ENCODE assay signal across 16 mouse cellular contexts in genomic region chr10:75706632-75707216, GRCm38 (mm10). TPM values are rescaled to one million over a fixed set of nuclear protein-coding genes. Genes with fewer than 3 reads are reported as not detected.
DNase-seq lines count a peak whose midpoint lies in the region; ATAC-seq and TF ChIP-seq lines count a peak whose summit lies in the region.
"Had no signal": no experiment of that assay in that cellular context is flagged by ENCODE, and none has a peak within 500 bp of the region (broad histone marks: within the 10 kb centered on the region; RNA-seq: fewer than 3 reads in every experiment).

No protein-coding gene starts in this region.

- H3K9me3 ChIP-seq in heart, embryonic 12.5 days (replicated peaks), result no peaks in the 10 kb centered on the region
- no peaks in the 10 kb centered on the region for H3K9me3 ChIP-seq in heart, embryonic 11.5 days (replicated peaks; ENCODE audit: control insufficient read depth, low read length)
- no peaks in the 10 kb centered on the region for H3K9me3 ChIP-seq in liver, embryonic 13.5 days (replicated peaks)
- no peaks in the 10 kb centered on the region for H3K9me3 ChIP-seq in midbrain, embryonic 11.5 days (ENCODE audit: control insufficient read depth, low read length)
- H3K9me3 ChIP-seq: embryonic facial prominence, embryonic 15.5 days; forebrain, embryonic 15.5 days had no signal

- DNase-seq in testis, postnatal 14 days (ENCODE audit: low spot score), result no peak
- DNase-seq in liver, embryonic 13.5 days, result peak; percentile 49
- no peak for DNase-seq in midbrain, embryonic 11.5 days (ENCODE audit: low spot score, missing footprints)
- no peak for DNase-seq in thymus, postnatal 14 days
- no peak for DNase-seq in layer of hippocampus, postnatal 10 days (ENCODE audit: low spot score in 2 of 2)
- DNase-seq: cerebellum, adult 8-10 months; heart, postnatal 14 days; kidney, adult 11 months; midbrain, embryonic 14.5 days had no signal

- peaks cover 27% of the 10 kb centered on the region for H3K4me1 ChIP-seq in heart, embryonic 12.5 days (replicated peaks)
- peaks cover 12% of the 10 kb centered on the region for H3K4me1 ChIP-seq in heart, embryonic 11.5 days (ENCODE audit: control insufficient read depth, insufficient read depth, low read length)
- H3K4me1 ChIP-seq in testis, adult 2 months (ENCODE audit: control insufficient read depth, insufficient read depth, low read length), result no peaks in the 10 kb centered on the region
- peaks cover 64% of the 10 kb centered on the region for H3K4me1 ChIP-seq in liver, embryonic 13.5 days (replicated peaks)
- H3K4me1 ChIP-seq in midbrain, embryonic 11.5 days (ENCODE audit: control insufficient read depth, insufficient read depth, low read length), result no peaks in the 10 kb centered on the region; the same call in 1 of the 2 replicates

- TF ChIP-seq CTCF in testis, adult 2 months (IDR thresholded peaks at IDR 0.05; ENCODE audit: control insufficient read depth, insufficient read depth, insufficient replicate concordance, low read depth, low read length), result no peak

- TF ChIP-seq POLR2A in testis, adult 2 months (IDR thresholded peaks at IDR 0.05; ENCODE audit: control insufficient read depth, low read depth, low read length), result no peak

- H3K27ac ChIP-seq in heart, embryonic 12.5 days (ENCODE audit: poor library complexity, severe bottlenecking), result no peak overlapping the region
- H3K27ac ChIP-seq in heart, embryonic 11.5 days (ENCODE audit: low read depth, low read length), result no peak overlapping the region; the same call in 1 of the 2 replicates
- peak overlapping the region; percentile 63 for H3K27ac ChIP-seq in testis, adult 2 months (ENCODE audit: control insufficient read depth, insufficient read depth, low read depth, low read length)
- H3K27ac ChIP-seq in liver, embryonic 13.5 days, result peak overlapping the region; percentile 98
- no peak overlapping the region for H3K27ac ChIP-seq in midbrain, embryonic 11.5 days (ENCODE audit: low read depth, low read length)
- H3K27ac ChIP-seq: embryonic facial prominence, embryonic 15.5 days; forebrain, embryonic 15.5 days; hindbrain, embryonic 14.5 days had no signal

- H3K27me3 ChIP-seq in heart, embryonic 12.5 days (replicated peaks), result no peaks in the 10 kb centered on the region
- H3K27me3 ChIP-seq in heart, embryonic 11.5 days (ENCODE audit: control insufficient read depth, insufficient read depth, low read length), result no peaks in the 10 kb centered on the region
- H3K27me3 ChIP-seq in testis, adult 2 months (ENCODE audit: control insufficient read depth, insufficient read depth, low read length), result no peaks in the 10 kb centered on the region
- no peaks in the 10 kb centered on the region for H3K27me3 ChIP-seq in liver, embryonic 13.5 days
- H3K27me3 ChIP-seq in midbrain, embryonic 11.5 days (ENCODE audit: control insufficient read depth, insufficient read depth, low read length), result no peaks in the 10 kb centered on the region
- H3K27me3 ChIP-seq: embryonic facial prominence, embryonic 15.5 days; forebrain, embryonic 15.5 days had no signal

- 76% methylated on average over 8 of the region's 8 CpGs for WGBS in heart, embryonic 12.5 days
- WGBS in heart, embryonic 11.5 days (ENCODE audit: insufficient replicate concordance), result 77% methylated on average over 8 of the region's 8 CpGs
- 48% methylated on average over 8 of the region's 8 CpGs for WGBS in liver, embryonic 13.5 days (ENCODE audit: insufficient replicate concordance)
- WGBS in midbrain, embryonic 11.5 days, result 77% methylated on average over 8 of the region's 8 CpGs

- H3K4me3 ChIP-seq in heart, embryonic 12.5 days, result no peak overlapping the region
- no peak overlapping the region for H3K4me3 ChIP-seq in heart, embryonic 11.5 days (ENCODE audit: low read depth, low read length)
- H3K4me3 ChIP-seq in testis, adult 2 months (ENCODE audit: control insufficient read depth, low read depth, low read length), result no peak overlapping the region
- H3K4me3 ChIP-seq in liver, embryonic 13.5 days (replicated peaks), result no peak overlapping the region; the same call in 1 of the 2 replicates
- no peak overlapping the region for H3K4me3 ChIP-seq in midbrain, embryonic 11.5 days (ENCODE audit: low read depth, low read length)
- H3K4me3 ChIP-seq: embryonic facial prominence, embryonic 15.5 days; forebrain, embryonic 15.5 days had no signal

- H3K36me3 ChIP-seq in heart, embryonic 12.5 days, result peaks cover 57% of the 10 kb centered on the region
- H3K36me3 ChIP-seq in heart, embryonic 11.5 days (ENCODE audit: control insufficient read depth, insufficient read depth, low read length), result peaks cover 2% of the 10 kb centered on the region; the same call in 1 of the 2 replicates
- H3K36me3 ChIP-seq in testis, adult 2 months (ENCODE audit: control insufficient read depth, insufficient read depth, low read length), result peaks cover 4% of the 10 kb centered on the region
- H3K36me3 ChIP-seq in liver, embryonic 13.5 days, result peaks cover 81% of the 10 kb centered on the region
- no peaks in the 10 kb centered on the region for H3K36me3 ChIP-seq in midbrain, embryonic 11.5 days (ENCODE audit: control insufficient read depth, insufficient read depth, low read length)

- no peak overlapping the region for H3K9ac ChIP-seq in heart, embryonic 12.5 days
- no peak overlapping the region for H3K9ac ChIP-seq in heart, embryonic 11.5 days (ENCODE audit: low read depth, low read length)
- peak overlapping the region; percentile 68 for H3K9ac ChIP-seq in liver, embryonic 13.5 days
- H3K9ac ChIP-seq in midbrain, embryonic 11.5 days (ENCODE audit: low read length), result no peak overlapping the region
- H3K9ac ChIP-seq: embryonic facial prominence, embryonic 15.5 days; forebrain, embryonic 15.5 days; hindbrain, embryonic 14.5 days had no signal

- H3K4me2 ChIP-seq in heart, embryonic 12.5 days, result no peak overlapping the region
- H3K4me2 ChIP-seq in heart, embryonic 11.5 days, result no peak overlapping the region
- peak overlapping the region; percentile 53 for H3K4me2 ChIP-seq in liver, embryonic 13.5 days
- H3K4me2 ChIP-seq in midbrain, embryonic 11.5 days, result no peak overlapping the region
- H3K4me2 ChIP-seq: embryonic facial prominence, embryonic 15.5 days; forebrain, embryonic 15.5 days; hindbrain, embryonic 14.5 days had no signal

- 0 out of 2 replicates have a peak, but pooled peaks have one; percentile 31 for ATAC-seq in heart, embryonic 12.5 days (ENCODE audit: insufficient number of reproducible peaks, low FRiP score)
- no peak for ATAC-seq in heart, embryonic 11.5 days (replicated peaks; ENCODE audit: insufficient number of reproducible peaks, low FRiP score, low TSS enrichment)
- peak; percentile 76 for ATAC-seq in liver, embryonic 13.5 days (ENCODE audit: low read depth)
- ATAC-seq in midbrain, embryonic 11.5 days (ENCODE audit: low FRiP score), result no peak
- ATAC-seq: activated CD4-positive, CD25-positive, alpha-beta regulatory T cell, adult 4 months; forebrain, embryonic 15.5 days had no signal

RNA-seq across cellular contexts. Expression of gene Cabin1, which starts 57.4 kb away (rescaled TPM):
- 26.0 and 26.7 TPM in 2 replicates for polyA plus RNA-seq in heart, embryonic 12.5 days (2016; fragmentation: Nextera tagmentation; extraction: Ambion mirVana)
- polyA plus RNA-seq in heart, embryonic 11.5 days (2014; fragmentation: Nextera tagmentation; extraction: Ambion mirVana), result 18.5 and 28.6 TPM in 2 replicates
- polyA plus RNA-seq in testis, adult 2 months (2012; rRNA removed), result 19.7 and 20.0 TPM in 2 replicates
- polyA plus RNA-seq in liver, embryonic 13.5 days (2015; fragmentation: Nextera tagmentation; extraction: Ambion mirVana), result 15.4 and 16.6 TPM in 2 replicates
- polyA plus RNA-seq in midbrain, embryonic 11.5 days (2014; fragmentation: Nextera tagmentation; extraction: Ambion mirVana), result 28.7 and 31.6 TPM in 2 replicates
- 10 to 100 TPM; 72.5 to 96.4 TPM for total RNA-seq in layer of hippocampus, postnatal 10 days (2021)

Comparison
In these comparisons a context has a peak if more than half of its experiments do, and no peak if none do; other contexts are left out.
1. ATAC-seq: peak in heart, embryonic 12.5 days (single experiment) and liver, embryonic 13.5 days (single experiment); none in heart, embryonic 11.5 days (single experiment) and midbrain, embryonic 11.5 days (single experiment).
2. H3K27ac ChIP-seq: peak in testis, adult 2 months (single experiment) and liver, embryonic 13.5 days (single experiment); none in heart, embryonic 12.5 days (single experiment), heart, embryonic 11.5 days (single experiment) and midbrain, embryonic 11.5 days (single experiment).